Mouse (Mus musculus): ENCODE measurements around the gene Upk3b.

GRCm38 (mm10) chr5:136082345-136082744 is 44.0 kb downstream of the Upk3b start:
- TF ChIP-seq CTCF (IDR thresholded peaks at IDR 0.05; ENCODE audit: low read depth) (peak; percentile 41; the same call in 1 of the 2 replicates), EP300 (IDR thresholded peaks at IDR 0.05; ENCODE audit: low read depth) (no peak)
